Mouse (Mus musculus) E14TG2a.4 (cell line): ENCODE measurements at regions not wholly inside any gene's neighbourhood (a gene's known extent, or its start where the extent isn't known, plus 50 kb on each side); places are given as distances from the start of the nearest gene placed in this dataset.

Experiments used
- CTCF ChIP-seq: conservative IDR thresholded peaks from 2 replicates; pipeline ENCODE4 v1.5.1; 2014; ENCODE audit warnings: low read length
- NANOG ChIP-seq: IDR thresholded peaks from 2 replicates; pipeline ENCODE4 v1.6.1; 2014; ENCODE audit warnings: borderline replicate concordance, low read length, mixed read lengths

DNA sequence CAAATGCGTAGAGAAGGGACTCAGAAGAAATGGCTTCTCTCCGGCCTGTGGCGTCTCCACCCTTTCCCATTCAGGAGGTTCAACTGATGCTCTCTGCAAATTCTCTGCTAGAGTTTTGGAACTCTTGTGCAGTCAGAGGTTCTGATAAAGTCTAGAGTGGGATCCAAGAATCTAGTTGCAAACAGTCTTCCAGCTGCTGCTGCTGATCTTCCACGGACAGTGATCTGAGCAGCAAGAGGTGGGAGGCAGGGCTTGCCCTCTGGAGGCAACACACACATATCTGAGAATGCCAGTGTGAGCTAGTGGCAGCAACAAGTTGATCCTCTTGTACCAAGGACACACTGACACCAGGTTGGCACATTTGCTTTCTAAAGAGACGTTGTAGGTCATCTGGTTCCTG, 93.4 kb upstream of the Gas1 start:
- no peak for TF ChIP-seq CTCF
- no peak for TF ChIP-seq NANOG
